Mouse (Mus musculus): ENCODE measurements at regions not wholly inside any gene's neighbourhood (a gene's known extent, or its start where the extent isn't known, plus 50 kb on each side); places are given as distances from the start of the nearest gene placed in this dataset.

GRCm38 (mm10) chrX:158544021-158544420 lies 500.9 kb upstream of the Cnksr2 start:
- no peak for DNase-seq (ENCODE audit: low read depth)

GRCm38 (mm10) chrX:158577856-158578255 lies 534.8 kb upstream of the Cnksr2 start:
- no peak for DNase-seq (ENCODE audit: low read depth)

GRCm38 (mm10) chrX:158613136-158613535 lies 570.0 kb upstream of the Cnksr2 start:
- DNase-seq (ENCODE audit: low read depth) = no peak

- DNase-seq (ENCODE audit: low read depth) = peak; percentile 3
Observed at GRCm38 (mm10) chrX:158613607-158614006, 570.5 kb upstream of the Cnksr2 start.

GRCm38 (mm10) chrX:158614029-158614428 lies 570.9 kb upstream of the Cnksr2 start:
- no peak for DNase-seq (ENCODE audit: low read depth)

GRCm38 (mm10) chrX:158614452-158614851 lies 571.4 kb upstream of the Cnksr2 start:
- no peak for DNase-seq (ENCODE audit: low read depth)

- DNase-seq (ENCODE audit: low read depth) = no peak
Observed at GRCm38 (mm10) chrX:158615096-158615495, 572.0 kb upstream of the Cnksr2 start.

GRCm38 (mm10) chrX:158627390-158627789 lies 582.7 kb upstream of the Rps6ka3 start:
- no peak for DNase-seq (ENCODE audit: low read depth)

GRCm38 (mm10) chrX:158632406-158632805 lies 577.7 kb upstream of the Rps6ka3 start:
- no peak for DNase-seq (ENCODE audit: low read depth)

- no peak for DNase-seq (ENCODE audit: low read depth)
Observed at GRCm38 (mm10) chrX:158652226-158652625, 557.9 kb upstream of the Rps6ka3 start.

GRCm38 (mm10) chrX:158656188-158656587 lies 553.9 kb upstream of the Rps6ka3 start:
- DNase-seq (ENCODE audit: low read depth) = no peak

GRCm38 (mm10) chrX:158694191-158694590 lies 515.9 kb upstream of the Rps6ka3 start:
- DNase-seq (ENCODE audit: low read depth) = no peak

- DNase-seq (ENCODE audit: low read depth) = no peak
Observed at GRCm38 (mm10) chrX:158703411-158703810, 506.7 kb upstream of the Rps6ka3 start.

GRCm38 (mm10) chrX:158709811-158710210 lies 500.3 kb upstream of the Rps6ka3 start:
- DNase-seq (ENCODE audit: low read depth) = no peak

GRCm38 (mm10) chrX:158744738-158745137 lies 465.4 kb upstream of the Rps6ka3 start:
- DNase-seq (ENCODE audit: low read depth) = no peak

- no peak for DNase-seq (ENCODE audit: low read depth)
Observed at GRCm38 (mm10) chrX:158745766-158746541, 464.2 kb upstream of the Rps6ka3 start.
